Mouse (Mus musculus) gastrocnemius, adult 18-20 months (tissue): Measurements from ENCODE around the gene Gm20388. TPM values are rescaled to one million over a fixed set of nuclear protein-coding genes. Genes with fewer than 3 reads are reported as not detected.
A peak's percentile ranks its signal among the peaks of the same experiment; 100 is the strongest.

Experiments
- DNase-seq: peaks from one replicate; pipeline ENCODE4 v3.0.0; 2021; ENCODE audit warnings: low spot score
- total RNA-seq, 2 experiments: library from RNA; stranded (reverse); gene quantifications; 2 replicates each; pipeline ENCODE4 v1.2.3; 2021

Gene Gm20388
- total RNA-seq, 2 experiments from 2014 or later = 10.5 to 12.3 TPM

DNA sequence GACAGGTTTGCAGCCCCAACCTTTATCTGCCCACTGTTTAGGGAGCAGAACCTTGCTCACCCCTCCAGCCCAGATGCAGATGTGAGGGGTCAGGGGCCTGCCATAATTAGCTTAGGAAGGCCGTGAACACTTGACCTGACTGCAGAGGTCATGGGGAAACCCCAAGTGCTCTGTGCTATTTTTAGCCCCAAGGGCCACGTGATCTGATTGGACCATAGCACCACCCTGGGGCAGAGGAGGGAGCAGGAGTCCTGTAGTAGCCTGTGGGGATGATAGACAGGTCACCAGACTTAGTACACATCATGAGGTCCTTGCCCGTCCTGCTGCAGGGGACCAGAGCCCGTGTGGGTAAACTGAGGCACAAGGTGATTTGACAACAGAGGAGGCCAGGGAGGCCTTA, 1448.0 kb downstream of the Gm20388 start:
- no peak for DNase-seq

DNA sequence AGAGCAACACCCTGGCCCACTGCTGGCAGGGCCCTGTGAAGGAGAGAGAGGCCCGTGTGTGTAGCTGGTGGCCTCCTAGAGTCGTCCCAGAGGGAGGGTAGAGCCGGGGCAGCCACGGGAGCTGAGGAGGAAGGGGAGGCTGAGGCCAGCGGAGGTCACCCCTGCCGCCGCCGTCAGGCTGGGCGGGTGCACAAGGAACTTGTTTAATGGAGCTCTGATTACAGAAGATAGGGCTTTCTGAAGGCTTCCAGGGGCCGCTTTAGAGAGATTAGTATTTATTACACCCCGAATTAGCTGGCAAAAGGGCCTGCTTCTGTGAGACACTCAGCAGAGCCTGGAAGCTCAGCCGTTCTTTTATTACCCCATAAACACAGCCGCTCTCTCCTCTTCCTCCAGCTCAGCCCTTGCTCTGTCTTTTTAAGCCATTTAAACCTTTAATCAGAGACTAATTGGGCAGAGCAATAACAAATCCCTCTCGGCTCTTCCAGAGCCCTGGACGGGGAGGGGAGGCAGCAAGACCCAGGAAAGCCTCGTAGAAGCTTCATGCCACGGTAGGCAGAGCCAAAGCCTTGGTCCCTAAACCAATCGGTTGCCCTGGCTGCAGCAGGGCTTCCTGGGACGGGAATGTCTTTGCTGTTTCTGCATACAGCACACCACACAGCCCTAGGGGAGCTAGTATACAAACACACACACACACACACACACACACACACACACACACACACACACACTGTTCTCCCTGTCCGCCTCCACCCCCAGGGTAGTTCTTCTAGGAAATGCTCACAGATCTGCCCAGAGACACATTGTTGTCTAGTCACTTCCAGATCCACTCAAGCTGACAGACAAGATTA, 1448.7 kb downstream of the Gm20388 start:
- no peak for DNase-seq

DNA sequence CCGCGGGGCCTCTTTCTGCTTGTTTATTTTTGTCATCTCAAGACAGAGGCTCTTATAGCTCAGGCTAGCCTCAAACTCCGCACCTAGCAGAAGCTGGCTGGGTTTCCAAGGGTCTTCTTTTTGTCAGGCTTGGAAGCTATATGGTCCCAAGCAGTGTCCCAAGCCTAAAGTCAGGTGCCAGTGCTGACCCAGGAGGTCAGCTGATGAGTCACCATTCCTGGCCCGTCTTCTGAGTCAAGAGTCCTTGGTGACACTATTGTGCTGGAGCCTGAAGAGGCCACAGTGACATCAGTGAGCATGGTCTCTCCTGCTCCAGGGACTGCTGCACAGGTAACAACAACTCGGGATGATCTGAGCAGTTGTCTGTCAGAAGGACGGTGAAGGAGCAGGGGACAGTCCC, 1449.4 kb downstream of the Gm20388 start:
- no peak for DNase-seq

DNA sequence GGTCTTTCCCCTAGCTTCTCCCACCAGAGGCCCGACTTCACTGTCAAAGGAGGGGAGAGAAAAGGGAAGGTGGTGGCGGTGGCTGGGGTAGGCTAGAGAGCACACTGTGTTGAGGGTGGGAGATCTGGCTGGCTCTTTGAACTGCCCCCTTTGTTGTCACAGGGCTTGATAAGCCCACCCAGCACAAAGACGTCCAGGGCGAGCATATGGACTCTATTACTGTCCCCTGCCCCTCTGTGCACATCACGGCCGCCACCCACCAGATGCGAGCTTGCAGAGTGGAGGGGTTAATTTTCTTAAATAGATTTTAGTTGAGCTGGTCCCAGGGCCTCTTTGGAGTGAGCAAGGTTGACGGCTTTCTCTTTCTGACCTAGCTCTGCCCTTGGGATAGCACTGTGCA, 1450.5 kb downstream of the Gm20388 start:
- no peak for DNase-seq

DNA sequence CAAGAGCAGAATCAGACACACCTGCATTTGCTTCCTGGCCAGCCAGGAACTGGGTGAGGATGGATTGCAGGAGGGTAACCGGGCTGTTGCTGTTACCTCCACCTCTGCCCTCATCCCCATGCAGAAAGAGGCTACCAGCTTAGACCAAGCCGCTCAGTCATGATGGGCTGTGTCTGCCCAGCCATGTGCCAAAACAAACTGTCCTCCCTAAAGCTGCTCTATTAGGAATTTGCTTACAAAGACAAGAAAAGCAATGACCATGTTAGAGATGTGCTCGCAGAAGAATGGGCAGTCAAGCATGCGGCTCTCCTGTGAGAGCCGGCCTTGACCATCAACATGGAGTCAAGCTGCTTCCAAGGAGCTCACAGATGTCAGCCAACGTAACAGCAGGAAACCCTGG, 1454.0 kb downstream of the Gm20388 start:
- no peak for DNase-seq

DNA sequence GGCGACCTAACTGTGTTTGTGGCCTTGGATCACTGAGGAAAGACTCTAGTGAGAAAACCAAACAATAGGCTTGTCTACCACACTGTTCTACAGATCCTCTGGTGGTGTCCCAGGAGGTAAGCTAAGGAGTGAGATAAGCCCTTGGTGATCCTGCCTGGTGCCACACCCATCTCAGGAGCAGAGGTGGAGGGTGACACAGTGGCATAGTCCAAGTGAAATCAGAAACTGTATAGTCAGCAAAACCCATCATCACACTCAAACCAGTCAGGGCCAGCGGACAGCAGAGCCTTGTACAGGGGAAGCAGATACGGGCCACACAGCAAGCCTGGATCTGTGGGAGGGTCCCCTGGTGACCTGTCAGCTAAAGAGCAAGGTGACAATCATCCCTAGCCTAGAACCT, 1454.5 kb downstream of the Gm20388 start:
- no peak for DNase-seq

DNA sequence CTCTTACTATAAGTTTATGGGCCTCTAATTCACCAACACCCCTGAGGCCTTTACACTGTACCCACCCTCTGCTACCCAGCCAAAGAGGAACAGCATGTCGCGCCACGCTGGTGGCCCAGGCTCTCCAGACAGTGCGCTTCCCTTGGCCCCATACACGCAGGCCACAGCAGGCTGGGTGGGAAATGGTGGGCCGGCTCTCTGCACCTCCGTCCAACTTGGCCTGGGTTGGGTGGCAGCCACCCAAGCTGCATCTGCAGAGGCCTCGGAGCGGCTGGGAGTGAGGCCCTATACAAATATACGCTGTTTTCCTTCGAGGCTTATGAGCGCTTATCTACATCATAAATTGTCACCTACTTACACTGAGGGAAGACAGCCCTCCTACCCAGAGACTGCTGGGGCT, 1456.0 kb downstream of the Gm20388 start:
- no peak for DNase-seq

DNA sequence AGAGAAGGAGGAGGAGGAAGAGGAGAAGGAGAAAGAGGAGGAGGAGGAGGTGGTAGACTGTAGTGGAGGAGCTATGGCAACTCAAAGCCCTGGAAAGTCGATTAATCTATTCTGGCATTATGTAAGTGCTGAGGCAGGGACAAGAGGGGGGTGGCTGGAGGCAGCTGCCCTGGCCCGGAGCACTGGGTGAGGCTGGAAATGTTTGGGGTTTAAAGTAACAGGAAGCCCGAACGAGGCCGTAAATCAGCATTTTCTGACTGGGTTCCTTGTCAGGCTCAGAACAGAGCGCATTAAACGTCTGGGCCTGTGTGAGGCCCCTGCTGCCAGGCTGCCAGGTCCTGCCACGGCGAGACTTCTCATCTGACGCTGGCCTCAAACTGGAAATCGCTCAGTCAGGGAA, 1458.2 kb downstream of the Gm20388 start:
- no peak for DNase-seq

DNA sequence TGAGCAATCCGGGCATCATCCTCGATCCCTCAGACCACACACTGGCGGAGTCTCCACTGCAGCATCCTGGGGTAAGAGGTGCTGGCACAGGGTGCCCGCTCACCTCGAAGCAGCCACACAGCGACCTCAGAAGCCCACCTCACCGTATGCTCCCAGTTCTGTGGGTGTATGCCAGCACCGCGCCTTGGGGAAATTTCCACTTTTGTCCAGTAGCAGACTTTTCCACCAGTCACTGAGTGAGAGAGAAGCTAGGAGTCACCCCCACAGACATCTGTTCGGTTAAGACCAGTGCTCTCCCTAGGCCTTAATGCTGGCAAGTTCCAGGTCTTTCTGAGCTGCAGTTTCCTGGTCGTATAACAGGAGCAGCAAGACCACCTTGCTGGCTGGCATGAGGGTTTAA, 1458.7 kb downstream of the Gm20388 start:
- DNase-seq = no peak

DNA sequence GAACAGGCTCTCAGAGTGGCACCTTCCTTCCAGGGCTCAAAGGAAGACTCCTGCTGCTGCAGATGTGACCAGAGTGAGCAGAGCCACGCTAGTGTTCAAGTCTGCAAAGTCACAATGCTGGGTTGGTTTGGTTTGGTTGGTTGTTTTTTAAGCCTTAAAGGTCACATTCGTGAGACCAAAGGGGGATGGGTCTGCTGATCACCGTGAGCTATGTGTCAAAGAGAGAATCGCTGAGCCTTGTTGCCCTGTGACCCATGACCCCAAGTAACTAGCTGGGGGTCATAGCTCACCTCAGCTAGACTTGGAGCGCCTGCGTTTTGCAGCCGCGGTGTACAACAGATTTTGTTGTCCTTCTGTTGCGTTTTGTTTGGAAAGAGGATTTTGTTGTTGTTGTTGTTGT, 1460.6 kb downstream of the Gm20388 start:
- no peak for DNase-seq

DNA sequence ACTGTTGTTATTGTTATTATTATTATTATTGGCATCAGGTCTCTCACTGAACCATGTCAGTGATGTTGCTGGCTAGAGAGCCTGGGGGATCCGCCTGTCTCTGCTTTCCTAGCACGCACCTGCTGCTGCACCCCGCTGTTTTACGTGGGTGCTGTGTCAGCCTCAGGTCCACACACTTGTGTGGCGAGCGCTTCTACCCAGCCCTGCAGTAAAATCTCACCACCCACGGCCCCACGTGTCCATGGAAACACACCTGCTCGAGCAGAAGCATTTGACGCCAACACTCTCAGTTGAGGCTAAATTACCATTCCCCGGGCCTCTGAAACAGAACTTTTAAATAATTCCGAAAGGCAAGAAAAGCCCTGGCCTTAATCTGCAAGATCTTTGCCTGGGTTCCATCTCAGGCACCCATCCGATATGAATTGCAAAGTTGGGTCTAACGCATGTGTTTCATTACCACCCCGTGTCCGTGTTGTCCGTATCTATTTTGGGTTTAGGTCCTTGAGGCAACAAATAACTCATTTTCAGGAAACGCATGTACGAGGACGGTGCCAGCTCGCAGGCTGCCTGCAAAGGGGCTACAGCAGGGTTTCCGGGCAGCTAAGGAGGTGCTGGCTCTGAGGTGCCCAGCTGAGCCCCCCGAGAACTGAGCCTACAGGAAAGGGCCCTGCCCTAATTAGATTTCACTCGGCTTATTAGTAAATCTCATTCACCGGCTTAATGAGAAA, 1461.4 kb downstream of the Gm20388 start:
- no peak for DNase-seq

DNA sequence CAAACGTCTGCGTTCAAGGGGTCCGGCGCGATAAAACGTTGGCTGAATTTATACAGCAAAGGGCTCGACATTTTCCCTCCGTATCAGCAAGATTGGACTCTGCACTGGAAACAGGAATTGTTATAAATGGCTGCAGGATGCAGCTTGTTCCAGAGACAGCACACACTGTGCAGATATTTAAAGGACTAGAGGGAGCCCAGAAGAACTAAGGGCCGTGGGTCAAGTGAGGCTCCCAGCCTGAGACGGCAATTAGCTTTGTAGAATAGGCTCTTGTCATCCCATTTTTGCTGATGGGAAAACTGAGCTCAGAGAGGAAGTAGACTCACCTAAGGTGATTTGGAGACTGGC, 1462.0 kb downstream of the Gm20388 start:
- DNase-seq = no peak

DNA sequence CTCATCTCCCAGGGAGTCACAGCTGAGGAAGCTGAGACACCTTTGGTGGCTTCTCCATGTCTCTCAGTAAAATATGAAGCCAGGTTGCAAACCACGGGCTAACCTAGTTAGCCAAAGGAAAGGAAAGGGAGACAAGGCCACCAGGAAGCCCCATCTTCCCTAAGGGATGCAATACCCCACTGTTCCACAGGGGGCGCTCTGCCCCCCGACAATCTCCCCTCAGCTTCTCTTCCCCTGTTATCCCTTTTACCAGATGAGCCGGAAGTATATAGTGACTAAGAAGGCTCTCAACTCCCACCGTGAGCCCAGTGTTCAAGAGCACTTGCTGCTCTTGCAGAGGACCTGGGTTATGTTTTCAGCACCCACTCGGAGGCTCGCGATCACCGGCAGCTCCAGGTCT, 1463.6 kb downstream of the Gm20388 start:
- no peak for DNase-seq

DNA sequence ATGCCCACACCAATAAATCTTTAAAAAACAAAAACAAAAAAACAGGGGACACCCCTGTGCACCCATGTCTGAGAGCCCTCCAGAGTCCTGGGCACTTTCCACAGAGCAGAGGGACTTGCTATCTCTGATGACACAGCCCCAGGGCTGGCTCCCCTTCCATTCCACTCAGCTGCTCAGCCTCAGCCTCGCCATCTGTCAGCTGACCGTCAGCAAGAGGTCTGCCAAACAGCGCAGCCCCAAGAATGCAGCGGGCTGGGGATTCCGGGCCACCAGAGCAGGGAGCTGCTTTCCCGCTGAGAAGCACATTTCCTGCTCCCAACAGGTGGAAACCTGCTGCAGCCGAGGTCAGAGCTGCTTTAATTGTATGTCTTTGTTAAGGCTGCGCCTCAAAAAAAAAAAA, 1464.1 kb downstream of the Gm20388 start:
- no peak for DNase-seq

DNA sequence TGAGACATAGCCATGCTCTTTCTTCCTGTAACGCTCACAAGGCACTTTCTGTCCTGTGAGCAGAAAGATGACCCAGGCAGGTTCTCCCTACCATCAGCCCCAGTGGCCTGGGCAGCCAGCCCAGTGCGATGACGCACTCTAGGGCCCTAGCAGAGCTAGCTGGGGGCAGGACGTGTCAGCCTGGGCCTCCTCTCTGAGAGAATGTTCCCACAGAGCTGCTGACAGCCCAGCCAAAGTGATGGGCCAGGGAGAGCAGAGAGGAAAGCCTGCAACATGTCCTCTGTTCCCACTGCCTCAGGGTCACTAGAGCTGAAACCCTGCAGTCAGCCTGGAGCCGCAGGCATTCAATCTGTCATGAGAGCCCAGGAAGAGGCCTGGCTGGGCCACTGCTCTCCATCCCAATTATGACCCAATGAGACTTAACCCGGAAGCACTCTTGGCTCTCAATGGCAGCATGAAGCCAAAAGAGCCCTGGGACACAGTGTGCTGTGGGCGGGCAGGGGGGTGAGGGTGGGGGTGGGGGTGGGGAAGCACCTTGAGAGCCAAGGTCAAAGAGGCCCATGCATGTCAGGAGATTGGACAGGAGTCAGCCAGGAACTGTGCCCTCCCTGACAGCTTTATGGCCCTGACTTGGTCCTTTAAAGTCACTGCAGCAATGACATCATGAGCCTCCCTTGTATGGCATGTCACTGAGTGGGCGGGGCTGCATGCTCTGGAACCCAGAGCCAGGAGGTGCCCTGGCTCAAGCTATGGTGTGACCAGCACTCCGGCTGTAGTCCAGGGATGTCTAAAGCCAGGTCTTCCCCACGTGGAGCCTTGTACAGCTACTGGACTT, 1465.7 kb downstream of the Gm20388 start:
- peak; percentile 40 for DNase-seq

DNA sequence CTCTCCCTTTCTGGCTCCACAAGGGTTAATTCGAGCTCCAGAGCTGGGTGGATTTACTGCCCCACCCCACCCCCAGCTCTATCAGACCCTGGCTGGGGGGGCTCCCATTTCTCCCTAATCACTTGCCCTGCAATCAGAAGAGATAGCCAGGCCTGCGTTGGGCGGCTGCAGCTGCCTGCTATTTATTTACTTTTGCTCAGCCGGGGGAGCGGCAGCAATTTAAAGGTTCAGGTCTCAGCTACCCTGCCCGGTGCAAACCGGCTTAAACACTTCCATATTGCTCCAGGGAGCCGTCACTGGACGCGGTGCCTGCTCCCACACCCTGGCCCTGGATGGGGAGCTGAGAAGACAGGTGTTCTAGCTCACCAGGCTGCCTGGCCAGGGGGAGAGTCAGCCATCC, 1467.0 kb downstream of the Gm20388 start:
- no peak for DNase-seq

DNA sequence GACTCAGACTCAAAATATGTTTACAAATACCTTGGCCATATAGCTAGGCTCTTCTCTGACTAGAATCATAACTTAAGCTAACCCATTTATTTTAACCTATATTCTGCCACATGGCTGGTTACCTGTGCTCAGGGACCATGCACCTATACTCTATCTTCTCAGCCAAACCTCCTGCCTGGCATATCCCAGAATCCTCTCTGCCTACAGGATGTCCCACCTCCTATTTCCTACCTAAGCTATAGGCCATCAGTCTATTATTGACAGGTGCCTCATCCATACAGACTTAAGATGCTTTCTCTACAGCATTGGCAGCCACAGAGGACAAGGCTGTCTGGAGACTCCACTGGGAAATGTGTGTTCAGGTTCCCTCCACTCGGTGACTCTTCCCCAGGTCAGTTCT, 1468.7 kb downstream of the Gm20388 start:
- DNase-seq = no peak

DNA sequence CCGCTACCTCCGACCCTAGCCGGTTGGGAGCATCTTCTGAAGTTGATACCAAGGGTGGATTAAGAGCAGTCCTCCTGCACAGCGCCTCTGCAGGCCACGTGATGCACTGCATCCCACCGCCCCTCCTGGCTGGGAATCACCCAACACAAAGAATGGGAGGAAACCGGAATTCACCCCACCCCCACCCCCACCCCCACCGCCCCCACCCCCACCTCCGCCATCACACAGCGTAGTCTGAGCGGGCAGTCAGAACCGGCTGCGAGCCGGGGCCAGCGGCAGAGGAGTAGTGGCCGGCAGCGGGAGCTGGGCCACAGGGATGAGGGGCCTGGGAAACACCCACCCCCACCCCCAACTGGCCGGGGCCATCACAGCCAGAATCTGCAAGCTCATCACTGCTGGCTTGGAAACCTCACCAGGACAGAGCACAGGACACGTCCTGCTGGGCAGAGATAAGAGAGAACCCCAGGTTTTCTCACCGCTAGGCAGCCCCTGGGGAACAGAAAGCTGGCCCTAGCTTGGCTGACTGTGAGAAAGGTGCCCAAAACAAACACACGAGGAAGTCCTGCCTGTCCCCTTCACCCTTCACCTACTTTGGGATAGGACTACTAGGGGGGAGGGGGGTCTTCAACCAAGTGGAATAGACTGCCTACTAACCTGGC, 1472.1 kb downstream of the Gm20388 start:
- DNase-seq = peak; percentile 50

DNA sequence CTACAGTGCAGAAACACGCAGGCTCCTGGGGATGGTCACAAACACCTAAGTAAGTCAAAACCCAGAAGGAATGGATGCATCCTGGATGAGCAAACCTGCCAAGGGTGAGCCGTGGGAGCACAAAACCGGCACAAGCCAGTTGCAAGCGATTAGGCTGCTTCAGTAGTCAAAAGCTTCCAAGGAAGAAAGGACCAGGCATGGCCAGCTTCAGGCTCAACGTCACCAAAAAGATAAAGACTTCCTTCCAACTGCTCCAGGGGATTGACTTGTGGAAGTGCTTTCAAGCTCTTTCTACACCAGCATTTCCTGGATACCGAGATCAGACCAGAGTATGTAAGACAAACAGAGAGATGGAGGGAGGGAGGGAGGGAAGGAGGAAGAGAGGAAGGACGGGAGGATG, 1474.9 kb downstream of the Gm20388 start:
- no peak for DNase-seq

DNA sequence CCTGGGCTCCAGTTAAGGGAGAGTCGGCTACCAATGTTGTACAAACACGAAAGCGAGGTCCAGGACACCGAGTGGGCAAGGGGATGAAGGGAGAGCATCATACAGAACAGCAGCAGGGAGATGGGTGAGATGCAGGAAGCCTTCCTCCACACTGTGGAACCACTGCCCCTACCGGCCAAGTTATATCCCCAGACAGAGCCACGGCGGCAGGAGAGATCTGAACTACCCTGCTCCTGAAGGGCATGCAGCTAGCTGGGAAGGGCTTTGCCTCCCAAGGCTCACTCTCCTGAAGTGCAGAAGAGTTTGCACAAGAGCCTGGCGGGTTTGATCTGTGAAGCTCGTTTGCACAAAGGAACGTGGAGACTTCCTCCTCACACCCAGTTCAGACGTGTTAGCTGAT, 1480.0 kb downstream of the Gm20388 start:
- DNase-seq = no peak

DNA sequence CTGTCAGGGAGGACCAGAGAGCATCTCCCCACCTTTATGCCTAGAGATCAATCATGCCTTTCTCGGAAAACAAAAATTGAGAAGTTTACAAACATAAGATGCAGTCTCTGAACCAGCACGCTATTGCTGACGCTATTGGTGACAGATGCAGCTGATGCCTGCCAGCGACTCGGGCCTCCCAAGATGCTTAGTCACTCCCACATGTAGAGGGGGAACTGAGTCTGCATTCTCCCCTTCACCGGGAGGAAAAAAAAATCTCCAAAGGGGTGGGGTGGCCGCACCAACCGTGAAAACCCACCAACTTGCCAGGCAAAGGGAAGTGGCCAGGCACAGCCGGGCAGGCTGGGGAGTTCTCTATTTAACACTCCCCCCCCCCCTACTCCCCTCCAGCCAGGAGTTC, 1480.6 kb downstream of the Gm20388 start:
- DNase-seq = no peak

DNA sequence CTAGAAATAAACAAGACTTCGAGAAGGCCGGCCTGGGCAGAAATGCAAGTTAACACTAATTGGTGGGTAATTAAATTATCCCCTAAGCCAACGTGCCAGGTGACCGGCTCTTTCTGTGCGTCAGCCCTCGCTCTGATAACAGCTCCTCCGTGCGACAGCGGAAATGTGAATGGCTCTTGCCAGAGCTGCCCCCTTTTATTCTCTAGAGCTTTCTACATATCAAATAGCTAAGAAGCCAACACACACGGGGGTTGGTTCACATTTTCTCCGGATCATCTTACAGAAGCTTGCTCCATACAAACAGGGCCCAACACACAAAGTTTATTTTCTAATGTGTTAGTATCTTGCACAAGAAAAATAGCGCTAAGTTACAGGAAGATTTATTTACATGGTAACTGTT, 1481.1 kb downstream of the Gm20388 start:
- no peak for DNase-seq
